Mouse (Mus musculus) v-Abl transformed pro-B cells (cell line): ENCODE results near the gene St14.
"Not testable (repeated sequence)": the region's sequence is repeated elsewhere in the genome, so short reads cannot be mapped to it uniquely, and the experiment has no call there.

Source experiments
- in situ Hi-C, 2 experiments: fragments of 400-800 bp; cut with MboI; formaldehyde crosslinking; loops; one replicate each; pipeline ENCODE4 v1.15.1; 2025; ENCODE audit not compliant: unreplicated experiment in 2 of 2

St14 gene

GRCm38 (mm10) chr9:31088883-31089282 is 42.8 kb downstream of the St14 start:
- in situ Hi-C loops: loop anchor here (5.0 to 25.0 kb wide), 4 partner anchors 137 to 1427 kb away; no protein-coding TSS in a partner anchor

GRCm38 (mm10) chr9:31088116-31088515 is 43.5 kb downstream of the St14 start:
- in situ Hi-C loops: loop anchor here (5.0 to 25.0 kb wide), 4 partner anchors 136 to 1426 kb away; no protein-coding TSS in a partner anchor

GRCm38 (mm10) chr9:31087466-31087865 is 44.2 kb downstream of the St14 start:
- in situ Hi-C loops: loop anchor here (5.0 to 25.0 kb wide), 4 partner anchors 135 to 1425 kb away; no protein-coding TSS in a partner anchor

GRCm38 (mm10) chr9:31086754-31087145 is 44.9 kb downstream of the St14 start:
- in situ Hi-C loops: loop anchor here (5.0 to 25.0 kb wide), 4 partner anchors 134 to 1424 kb away; no protein-coding TSS in a partner anchor

GRCm38 (mm10) chr9:31086085-31086753 is 45.4 kb downstream of the St14 start:
- in situ Hi-C loops: loop anchor here (5.0 to 25.0 kb wide), 4 partner anchors 134 to 1424 kb away; no protein-coding TSS in a partner anchor

- in situ Hi-C loops: loop anchor here (5.0 to 25.0 kb wide), 4 partner anchors 133 to 1423 kb away; no protein-coding TSS in a partner anchor
Measured at GRCm38 (mm10) chr9:31085556-31085955, 46.1 kb downstream of the St14 start.

- in situ Hi-C loops: loop anchor here (25.0 kb wide), 1 partner anchor 1420 kb away; no protein-coding TSS in a partner anchor
Measured at GRCm38 (mm10) chr9:31082771-31083170, 48.9 kb downstream of the St14 start.

- in situ Hi-C loops: loop anchor here (25.0 kb wide), 1 partner anchor 1420 kb away; no protein-coding TSS in a partner anchor
Measured at GRCm38 (mm10) chr9:31082054-31082666, 49.5 kb downstream of the St14 start.

- in situ Hi-C loops: loop anchor here (25.0 kb wide), 1 partner anchor 1418 kb away; no protein-coding TSS in a partner anchor
Measured at GRCm38 (mm10) chr9:31080726-31081125, 50.9 kb downstream of the St14 start.

GRCm38 (mm10) chr9:31074836-31075235 is 56.8 kb downstream of the St14 start:
- in situ Hi-C loops: loop anchor here (5.0 to 25.0 kb wide), 2 partner anchors 123 to 1413 kb away; no protein-coding TSS in a partner anchor

- in situ Hi-C loops: no loop called here
Measured at GRCm38 (mm10) chr9:31073797-31074196, 57.9 kb downstream of the St14 start.

GRCm38 (mm10) chr9:31072256-31072655 is 59.4 kb downstream of the St14 start:
- in situ Hi-C loops: no loop called here

- in situ Hi-C loops: no loop called here
Measured at GRCm38 (mm10) chr9:31070706-31071105, 60.9 kb downstream of the St14 start.

- in situ Hi-C loops: no loop called here
Measured at GRCm38 (mm10) chr9:31058723-31059122, 72.9 kb downstream of the St14 start.

- in situ Hi-C loops: not testable (repeated sequence)
Measured at GRCm38 (mm10) chr9:31051509-31051908, 80.1 kb downstream of the St14 start.

- in situ Hi-C loops: no loop called here
Measured at GRCm38 (mm10) chr9:31050208-31050607, 81.4 kb downstream of the St14 start.
